Mouse (Mus musculus): ENCODE data around the gene Itga9. TPM values are rescaled to one million over a fixed set of nuclear protein-coding genes. Genes with fewer than 3 reads are reported as not detected.

Itga9 gene
- total and polyA plus RNA-seq, 2 experiments from 2014 or later: 10.7 to 61.5 TPM

- WGBS: 68% methylated on average over 4 of the region's 4 CpGs
- Histone ChIP-seq H3K9ac (replicated peaks; ENCODE audit: low read depth, low read length) (no peak overlapping the region), H3K4me3 (ENCODE audit: low read depth, low read length) (no peak overlapping the region), H3K27me3 (ENCODE audit: control insufficient read depth, insufficient read depth, low read length) (no peaks in the 10 kb centered on the region), H3K36me3 (replicated peaks; ENCODE audit: control insufficient read depth, insufficient read depth, low read length) (no peaks in the 10 kb centered on the region; the same call in 1 of the 2 replicates), H3K4me2 (ENCODE audit: low read depth, low read length) (no peak overlapping the region), H3K9me3 (replicated peaks; ENCODE audit: control insufficient read depth, low read length) (no peaks in the 10 kb centered on the region), H3K4me1 (ENCODE audit: control insufficient read depth, insufficient read depth) (no peaks in the 10 kb centered on the region), H3K27ac (ENCODE audit: low read depth) (no peak overlapping the region)
- DNase-seq (ENCODE audit: low spot score) (no peak), ATAC-seq (ENCODE audit: insufficient read depth, low read depth) (no peak)
- TF ChIP-seq CTCF (IDR thresholded peaks at IDR 0.05; ENCODE audit: low read depth): no peak
- no peak for TF ChIP-seq EP300 (IDR thresholded peaks at IDR 0.05; ENCODE audit: low read depth)
These were observed 178.1 kb downstream of the Itga9 start for GRCm38 (mm10) chr9:118784621-118785020.

DNA sequence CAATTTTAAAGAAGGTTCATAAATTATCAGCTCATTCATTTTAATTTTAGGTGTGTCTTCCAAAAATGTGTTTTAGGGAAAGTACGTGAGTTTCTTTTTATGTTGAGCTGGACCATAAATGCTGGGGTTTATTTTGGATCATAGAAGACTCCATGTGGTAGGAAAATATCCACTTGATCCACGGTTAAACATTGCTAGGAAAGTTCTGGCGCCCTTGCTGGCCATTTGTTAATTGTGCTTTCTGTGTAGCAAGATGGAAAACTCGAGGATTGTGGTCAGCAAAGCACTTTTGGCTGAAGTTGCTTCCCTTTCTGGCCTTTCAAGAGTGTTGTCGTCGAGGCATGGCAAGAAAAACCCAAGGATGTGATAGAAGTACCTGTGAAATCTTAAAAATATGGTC, 179.3 kb downstream of the Itga9 start:
- Histone ChIP-seq H3K9me3 (replicated peaks; ENCODE audit: control insufficient read depth, low read length) (no peaks in the 10 kb centered on the region), H3K27ac (ENCODE audit: low read depth) (no peak overlapping the region), H3K4me3 (ENCODE audit: low read depth, low read length) (no peak overlapping the region), H3K9ac (replicated peaks; ENCODE audit: low read depth, low read length) (no peak overlapping the region), H3K4me1 (ENCODE audit: control insufficient read depth, insufficient read depth) (no peaks in the 10 kb centered on the region), H3K27me3 (ENCODE audit: control insufficient read depth, insufficient read depth, low read length) (no peaks in the 10 kb centered on the region), H3K36me3 (replicated peaks; ENCODE audit: control insufficient read depth, insufficient read depth, low read length) (no peaks in the 10 kb centered on the region; the same call in 1 of the 2 replicates), H3K4me2 (ENCODE audit: low read depth, low read length) (no peak overlapping the region)
- no peak for ATAC-seq (ENCODE audit: insufficient read depth, low read depth)
- 72% methylated on average over 6 of the region's 6 CpGs for WGBS
- TF ChIP-seq CTCF (IDR thresholded peaks at IDR 0.05; ENCODE audit: low read depth) (no peak), EP300 (IDR thresholded peaks at IDR 0.05; ENCODE audit: low read depth) (no peak)
- no peak for DNase-seq (ENCODE audit: low spot score)

GRCm38 (mm10) chr9:118788869-118789281, 182.4 kb downstream of the Itga9 start:
- TF ChIP-seq EP300 (IDR thresholded peaks at IDR 0.05; ENCODE audit: low read depth): no peak
- TF ChIP-seq CTCF (IDR thresholded peaks at IDR 0.05; ENCODE audit: low read depth): no peak
- no peak for ATAC-seq (ENCODE audit: insufficient read depth, low read depth)
- 62% methylated on average over 10 of the region's 10 CpGs for WGBS
- no peaks in the 10 kb centered on the region for H3K9me3 ChIP-seq (replicated peaks; ENCODE audit: control insufficient read depth, low read length)
- DNase-seq (ENCODE audit: low spot score): no peak
- H3K9ac ChIP-seq (replicated peaks; ENCODE audit: low read depth, low read length): no peak overlapping the region
- no peak overlapping the region for H3K27ac ChIP-seq (ENCODE audit: low read depth)
- H3K36me3 ChIP-seq (replicated peaks; ENCODE audit: control insufficient read depth, insufficient read depth, low read length): no peaks in the 10 kb centered on the region; the same call in 1 of the 2 replicates
- no peak overlapping the region for H3K4me3 ChIP-seq (ENCODE audit: low read depth, low read length)
- H3K27me3 ChIP-seq (ENCODE audit: control insufficient read depth, insufficient read depth, low read length): no peaks in the 10 kb centered on the region
- H3K4me1 ChIP-seq (ENCODE audit: control insufficient read depth, insufficient read depth): no peaks in the 10 kb centered on the region
- no peak overlapping the region for H3K4me2 ChIP-seq (ENCODE audit: low read depth, low read length)

- TF ChIP-seq EP300 (IDR thresholded peaks at IDR 0.05; ENCODE audit: low read depth): no peak
- TF ChIP-seq CTCF (IDR thresholded peaks at IDR 0.05; ENCODE audit: low read depth): no peak
- no peaks in the 10 kb centered on the region for H3K27me3 ChIP-seq (ENCODE audit: control insufficient read depth, insufficient read depth, low read length)
- H3K4me3 ChIP-seq (ENCODE audit: low read depth, low read length): no peak overlapping the region
- DNase-seq (ENCODE audit: low spot score) (no peak), ATAC-seq (ENCODE audit: insufficient read depth, low read depth) (no peak)
- no peaks in the 10 kb centered on the region for H3K9me3 ChIP-seq (replicated peaks; ENCODE audit: control insufficient read depth, low read length)
- no peak overlapping the region for H3K27ac ChIP-seq (ENCODE audit: low read depth)
- 83% methylated on average over 3 of the region's 3 CpGs for WGBS
- H3K4me1 ChIP-seq (ENCODE audit: control insufficient read depth, insufficient read depth): no peaks in the 10 kb centered on the region
- H3K9ac ChIP-seq (replicated peaks; ENCODE audit: low read depth, low read length): no peak overlapping the region
- H3K4me2 ChIP-seq (ENCODE audit: low read depth, low read length): no peak overlapping the region
- H3K36me3 ChIP-seq (replicated peaks; ENCODE audit: control insufficient read depth, insufficient read depth, low read length): no peaks in the 10 kb centered on the region; the same call in 1 of the 2 replicates
These were observed 184.7 kb downstream of the Itga9 start for GRCm38 (mm10) chr9:118791231-118791630.

- no peak for TF ChIP-seq CTCF (IDR thresholded peaks at IDR 0.05; ENCODE audit: low read depth)
- TF ChIP-seq EP300 (IDR thresholded peaks at IDR 0.05; ENCODE audit: low read depth): no peak
- no peak overlapping the region for H3K27ac ChIP-seq (ENCODE audit: low read depth)
- ATAC-seq (ENCODE audit: insufficient read depth, low read depth) (no peak), DNase-seq (ENCODE audit: low spot score) (no peak)
- H3K4me3 ChIP-seq (ENCODE audit: low read depth, low read length): no peak overlapping the region
- no peak overlapping the region for H3K9ac ChIP-seq (replicated peaks; ENCODE audit: low read depth, low read length)
- no peaks in the 10 kb centered on the region for H3K36me3 ChIP-seq (replicated peaks; ENCODE audit: control insufficient read depth, insufficient read depth, low read length)
- no peak overlapping the region for H3K4me2 ChIP-seq (ENCODE audit: low read depth, low read length)
- no peaks in the 10 kb centered on the region for H3K27me3 ChIP-seq (ENCODE audit: control insufficient read depth, insufficient read depth, low read length)
- no peaks in the 10 kb centered on the region for H3K9me3 ChIP-seq (replicated peaks; ENCODE audit: control insufficient read depth, low read length)
- H3K4me1 ChIP-seq (ENCODE audit: control insufficient read depth, insufficient read depth): no peaks in the 10 kb centered on the region
- WGBS: 79% methylated on average over 13 of the region's 21 CpGs
These were observed 186.8 kb downstream of the Itga9 start for GRCm38 (mm10) chr9:118793151-118793785.

GRCm38 (mm10) chr9:118794668-118795067, 188.2 kb downstream of the Itga9 start:
- H3K27me3 ChIP-seq (ENCODE audit: control insufficient read depth, insufficient read depth, low read length): no peaks in the 10 kb centered on the region
- no peak overlapping the region for H3K27ac ChIP-seq (ENCODE audit: low read depth)
- DNase-seq (ENCODE audit: low spot score) (no peak), ATAC-seq (ENCODE audit: insufficient read depth, low read depth) (no peak)
- no peaks in the 10 kb centered on the region for H3K9me3 ChIP-seq (replicated peaks; ENCODE audit: control insufficient read depth, low read length)
- no peaks in the 10 kb centered on the region for H3K4me1 ChIP-seq (ENCODE audit: control insufficient read depth, insufficient read depth)
- TF ChIP-seq CTCF (IDR thresholded peaks at IDR 0.05; ENCODE audit: low read depth): no peak
- no peak overlapping the region for H3K4me3 ChIP-seq (ENCODE audit: low read depth, low read length)
- no peak overlapping the region for H3K9ac ChIP-seq (replicated peaks; ENCODE audit: low read depth, low read length)
- 55% methylated on average over 2 of the region's 2 CpGs for WGBS
- no peaks in the 10 kb centered on the region for H3K36me3 ChIP-seq (replicated peaks; ENCODE audit: control insufficient read depth, insufficient read depth, low read length)
- no peak overlapping the region for H3K4me2 ChIP-seq (ENCODE audit: low read depth, low read length)

All from heart, postnatal 0 days (tissue).